8 mouse cellular contexts compared by ENCODE assay signal in the genomic region with DNA sequence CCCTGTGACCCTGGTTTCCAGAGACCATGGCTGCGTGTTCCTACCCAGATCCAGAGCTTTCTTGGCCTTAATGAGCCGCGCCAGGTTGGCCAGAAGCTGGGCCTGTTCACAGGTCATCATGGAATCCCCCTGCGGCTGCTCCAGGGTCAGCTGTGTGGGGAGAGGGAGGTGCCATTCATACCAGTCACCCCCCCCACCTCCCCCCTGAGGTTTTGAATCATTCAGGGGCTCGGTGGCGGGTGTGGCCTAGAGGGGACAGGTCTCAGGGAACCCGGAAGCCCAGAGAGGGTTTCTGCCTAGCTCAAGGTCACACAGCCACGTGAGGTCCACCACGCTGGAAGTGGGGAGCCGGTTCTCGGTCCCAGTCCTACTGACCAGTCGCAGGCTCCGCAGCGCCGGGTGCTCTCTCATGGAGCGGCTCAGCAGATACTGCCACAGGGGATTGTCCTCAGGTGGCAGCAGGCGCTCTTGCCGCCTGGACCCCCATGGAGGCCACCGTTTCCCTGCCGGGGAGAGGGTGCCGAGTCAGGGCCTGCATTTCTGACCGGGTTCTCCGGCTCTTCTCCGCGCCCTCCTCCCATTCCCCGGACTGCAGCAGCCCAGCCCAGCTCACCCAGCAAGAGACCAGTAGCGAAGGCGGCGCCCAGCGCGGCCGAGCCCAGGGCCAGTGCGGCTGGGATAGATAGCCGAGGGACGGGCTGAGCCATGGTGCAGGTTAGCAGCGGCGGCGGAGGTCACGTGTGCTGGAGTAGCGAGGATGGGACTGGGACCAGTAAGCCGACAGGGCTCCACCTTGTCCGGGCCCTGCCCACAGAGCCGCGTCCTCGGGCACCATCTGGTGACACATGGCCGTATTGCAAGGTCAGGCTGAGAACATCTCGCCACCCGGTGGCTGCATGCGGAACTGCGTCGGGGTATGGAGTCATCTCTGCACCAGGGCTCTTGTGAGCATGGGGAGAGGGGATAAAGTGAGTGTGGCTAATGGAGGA. TPM values are rescaled to one million over a fixed set of nuclear protein-coding genes. Genes with fewer than 3 reads are reported as not detected.
DNase-seq lines count a peak whose midpoint lies in the region; ATAC-seq lines count a peak whose summit lies in the region.

Gene Comtd1 (minus strand): TSS at position 812 of the 989 bp plus-strand sequence.

- H3K4me2 ChIP-seq in heart, embryonic 14.5 days (ENCODE audit: low read length), result peak within 1 kb of the TSS; percentile 69
- H3K4me2 ChIP-seq in liver, embryonic 13.5 days, result peak within 1 kb of the TSS; percentile 96
- H3K4me2 ChIP-seq in stomach, embryonic 16.5 days (ENCODE audit: low read depth, low read length), result peak within 1 kb of the TSS; percentile 100

- peak; percentile 85 for ATAC-seq in heart, embryonic 14.5 days (ENCODE audit: insufficient number of reproducible peaks, insufficient read depth, low FRiP score, low read depth)
- ATAC-seq in liver, embryonic 13.5 days (ENCODE audit: low read depth), result peak; percentile 94
- peak; percentile 91 for ATAC-seq in stomach, embryonic 16.5 days (ENCODE audit: insufficient read depth, low FRiP score)

- H3K27ac ChIP-seq in brown adipose tissue, adult 24 weeks (replicated peaks; ENCODE audit: low read depth, low read length), result peak within 1 kb of the TSS; percentile 27
- peak within 1 kb of the TSS; percentile 63 to 86 for H3K27ac ChIP-seq in heart, embryonic 14.5 days (replicated peaks in 1 of 2; ENCODE audit: control insufficient read depth in 1 of 2, insufficient read depth in 1 of 2, low read depth in 2 of 2, low read length in 2 of 2)
- H3K27ac ChIP-seq in liver, embryonic 13.5 days, result peak within 1 kb of the TSS; percentile 91
- H3K27ac ChIP-seq in stomach, embryonic 16.5 days (ENCODE audit: low read length), result peak within 1 kb of the TSS; percentile 81

- peak; percentile 95 for DNase-seq in CD4-positive, CD25-positive, alpha-beta regulatory T cell, adult 2 months (ENCODE audit: low read depth, low spot score)
- peak; percentile 71 for DNase-seq in fibroblast of lung, adult 2 months (ENCODE audit: low read depth)
- DNase-seq in kidney, postnatal 14 days, result peak; percentile 95
- peak; percentile 95 for DNase-seq in liver, embryonic 13.5 days
- peak; percentile 96 for DNase-seq in neural tube, embryonic 10.5 days (ENCODE audit: extremely low spot score, low spot score)

- peaks cover 9% of the 10 kb centered on the region; the same call in 1 of the 2 replicates for H3K4me1 ChIP-seq in brown adipose tissue, adult 24 weeks (ENCODE audit: control insufficient read depth, insufficient read depth, insufficient read length, low read length)
- H3K4me1 ChIP-seq in heart, embryonic 14.5 days (ENCODE audit: control insufficient read depth in 2 of 2, insufficient read depth in 2 of 2, low read length in 2 of 2), result peaks cover 15% of the 10 kb centered on the region in 2 experiments
- peaks cover 91% of the 10 kb centered on the region for H3K4me1 ChIP-seq in liver, embryonic 13.5 days (replicated peaks)
- 0 out of 2 replicates have a peak, but pooled peaks cover 24% of the 10 kb centered on the region for H3K4me1 ChIP-seq in stomach, embryonic 16.5 days (ENCODE audit: control insufficient read depth, insufficient read depth, low read length)

- H3K9ac ChIP-seq in heart, embryonic 14.5 days (ENCODE audit: low read length), result peak within 1 kb of the TSS; percentile 87
- H3K9ac ChIP-seq in liver, embryonic 13.5 days, result peak within 1 kb of the TSS; percentile 90
- H3K9ac ChIP-seq in stomach, embryonic 16.5 days (ENCODE audit: low read length), result peak within 1 kb of the TSS; percentile 82

- H3K4me3 ChIP-seq in brown adipose tissue, adult 24 weeks (ENCODE audit: insufficient read depth, low read depth, low read length), result peak within 1 kb of the TSS; percentile 68
- peak within 1 kb of the TSS; percentile 82 to 85 for H3K4me3 ChIP-seq in heart, embryonic 14.5 days (ENCODE audit: control insufficient read depth in 1 of 2, insufficient read depth in 1 of 2, low read depth in 1 of 2, low read length in 2 of 2)
- H3K4me3 ChIP-seq in liver, embryonic 13.5 days (replicated peaks), result peak within 1 kb of the TSS; percentile 77
- H3K4me3 ChIP-seq in stomach, embryonic 16.5 days (replicated peaks; ENCODE audit: low read length), result peak within 1 kb of the TSS; percentile 79

- peaks cover 36% of the 10 kb centered on the region for H3K36me3 ChIP-seq in heart, embryonic 14.5 days (ENCODE audit: control insufficient read depth, insufficient read depth, low read length)
- H3K36me3 ChIP-seq in liver, embryonic 13.5 days, result peaks cover 37% of the 10 kb centered on the region
- peaks cover 20% of the 10 kb centered on the region for H3K36me3 ChIP-seq in stomach, embryonic 16.5 days (ENCODE audit: control insufficient read depth, insufficient read depth, low read length)

- WGBS in heart, embryonic 14.5 days, result under 1% methylated on average over 51 of the region's 51 CpGs
- under 1% methylated on average over 51 of the region's 51 CpGs for WGBS in liver, embryonic 13.5 days (ENCODE audit: insufficient replicate concordance)
- under 1% methylated on average over 51 of the region's 51 CpGs for WGBS in stomach, embryonic 16.5 days

- no peaks in the 10 kb centered on the region for H3K27me3 ChIP-seq in heart, embryonic 14.5 days (ENCODE audit: control insufficient read depth, insufficient read depth, low read length)
- H3K27me3 ChIP-seq in liver, embryonic 13.5 days, result no peaks in the 10 kb centered on the region
- no peaks in the 10 kb centered on the region for H3K27me3 ChIP-seq in stomach, embryonic 16.5 days (ENCODE audit: control insufficient read depth, insufficient read depth, low read length)

- no peaks in the 10 kb centered on the region for H3K9me3 ChIP-seq in heart, embryonic 14.5 days (ENCODE audit: control insufficient read depth, low read length)
- no peaks in the 10 kb centered on the region for H3K9me3 ChIP-seq in liver, embryonic 13.5 days (replicated peaks)
- no peaks in the 10 kb centered on the region for H3K9me3 ChIP-seq in stomach, embryonic 16.5 days (replicated peaks; ENCODE audit: control insufficient read depth, low read length)

RNA-seq across cellular contexts. Expression of gene Comtd1, which starts in this region (rescaled TPM):
- 27.9 and 37.4 TPM in 2 replicates for polyA plus RNA-seq in brown adipose tissue, adult 24 weeks (2012; ENCODE audit: insufficient read depth, insufficient read length, missing spikeins)
- polyA plus RNA-seq in heart, embryonic 14.5 days (2014; fragmentation: Nextera tagmentation; extraction: Ambion mirVana), result 41.0 and 47.1 TPM in 2 replicates
- 30.6 and 34.1 TPM in 2 replicates for polyA plus RNA-seq in liver, embryonic 13.5 days (2015; fragmentation: Nextera tagmentation; extraction: Ambion mirVana)
- 36.8 and 39.0 TPM in 2 replicates for polyA plus RNA-seq in stomach, embryonic 16.5 days (2015; fragmentation: Nextera tagmentation; extraction: Ambion mirVana)

Comparison
In these comparisons a context has a peak if more than half of its experiments do, and no peak if none do; other contexts are left out.
1. Peak in every context shown above with its lines: DNase-seq, ATAC-seq, H3K4me3 ChIP-seq and H3K27ac ChIP-seq.
2. H3K27ac ChIP-seq: peak in every context shown above with its lines; median percentile 91 in liver, embryonic 13.5 days; 81 in stomach, embryonic 16.5 days; 74 in heart, embryonic 14.5 days; 27 in brown adipose tissue, adult 24 weeks.